Mouse (Mus musculus) forelimb bud, embryonic 11.5 days (tissue): ENCODE data around the gene Rai14.

Experiments used
- DNase-seq: peaks from one replicate; pipeline ENCODE4 v3.0.0-alpha.2; 2012; ENCODE audit warnings: low read depth, low spot score

Gene Rai14

GRCm38 (mm10) chr15:10714409-10715138 is at the start of gene Rai14:
Gene Rai14 (minus strand): TSS chr15:10714624.
- peak; percentile 80 for DNase-seq

- no peak for DNase-seq
Observed at GRCm38 (mm10) chr15:10761441-10761840, 47.0 kb upstream of the Rai14 start.

- DNase-seq: no peak
Observed at GRCm38 (mm10) chr15:10760006-10760405, 45.6 kb upstream of the Rai14 start.

- DNase-seq: no peak
Observed at GRCm38 (mm10) chr15:10759440-10759839, 45.0 kb upstream of the Rai14 start.

- no peak for DNase-seq
Observed at GRCm38 (mm10) chr15:10758808-10759207, 44.4 kb upstream of the Rai14 start.

GRCm38 (mm10) chr15:10751141-10751540 is 36.7 kb upstream of the Rai14 start:
- DNase-seq: no peak

- DNase-seq: no peak
Observed at GRCm38 (mm10) chr15:10750339-10750738, 35.9 kb upstream of the Rai14 start.

GRCm38 (mm10) chr15:10749678-10750077 is 35.3 kb upstream of the Rai14 start:
- no peak for DNase-seq

GRCm38 (mm10) chr15:10747638-10748037 is 33.2 kb upstream of the Rai14 start:
- DNase-seq: no peak

GRCm38 (mm10) chr15:10747226-10747625 is 32.8 kb upstream of the Rai14 start:
- DNase-seq: no peak

GRCm38 (mm10) chr15:10746303-10747051 is 32.1 kb upstream of the Rai14 start:
- DNase-seq: no peak

GRCm38 (mm10) chr15:10742441-10742840 is 28.0 kb upstream of the Rai14 start:
- no peak for DNase-seq

GRCm38 (mm10) chr15:10739279-10739678 is 24.9 kb upstream of the Rai14 start:
- no peak for DNase-seq

- DNase-seq: no peak
Observed at GRCm38 (mm10) chr15:10738354-10739142, 24.1 kb upstream of the Rai14 start.

GRCm38 (mm10) chr15:10735948-10736347 is 21.5 kb upstream of the Rai14 start:
- no peak for DNase-seq

- no peak for DNase-seq
Observed at GRCm38 (mm10) chr15:10735216-10735615, 20.8 kb upstream of the Rai14 start.

- no peak for DNase-seq
Observed at GRCm38 (mm10) chr15:10731398-10731797, 17.0 kb upstream of the Rai14 start.

GRCm38 (mm10) chr15:10726272-10726671 is 11.8 kb upstream of the Rai14 start:
- DNase-seq: no peak

- DNase-seq: no peak
Observed at GRCm38 (mm10) chr15:10724857-10725256, 10.4 kb upstream of the Rai14 start.

GRCm38 (mm10) chr15:10723507-10723906 is 9.1 kb upstream of the Rai14 start:
- DNase-seq: no peak

- DNase-seq: peak; percentile 31
Observed at GRCm38 (mm10) chr15:10722629-10723339, 8.4 kb upstream of the Rai14 start.
